Mouse (Mus musculus) thymus, adult 2 months (tissue): ENCODE data around the gene Me1.
"Not testable (repeated sequence)": the region's sequence is repeated elsewhere in the genome, so short reads cannot be mapped to it uniquely, and the experiment has no call there.

Source experiments
- CTCF ChIP-seq: fragments of 200-500 bp; IDR thresholded peaks from 2 replicates; pipeline ENCODE4 v1.5.1; 2012; ENCODE audit warnings: mild to moderate bottlenecking, control low read depth, low read length, moderate library complexity, borderline replicate concordance; ENCODE audit not compliant: control insufficient read depth, poor library complexity, insufficient read depth; ENCODE audit errors: extremely low read depth
- POLR2A ChIP-seq: fragments of 200-500 bp; IDR thresholded peaks from 2 replicates; pipeline ENCODE4 v1.6.1; 2012; ENCODE audit warnings: mild to moderate bottlenecking, low read length, control low read depth, moderate library complexity; ENCODE audit not compliant: control insufficient read depth, poor library complexity, insufficient read depth; ENCODE audit errors: extremely low read depth

GRCm38 (mm10) chr9:86594357-86594767 lies 101.4 kb downstream of the Me1 start:
- not testable (repeated sequence) for TF ChIP-seq CTCF, POLR2A
